Mouse (Mus musculus) MN1 (cell line): ENCODE results near the gene Fsip1.

Source experiments
- DNase-seq: peaks from one replicate; pipeline ENCODE4 v3.0.0-alpha.2; 2016; ENCODE audit warnings: low spot score

Fsip1 gene

GRCm38 (mm10) chr2:118254516-118254915 is 2.2 kb downstream of the Fsip1 start:
- DNase-seq, result peak; percentile 44

- DNase-seq, result no peak
These were observed 7.8 kb downstream of the Fsip1 start for GRCm38 (mm10) chr2:118248966-118249365.

- DNase-seq, result no peak
These were observed 8.8 kb downstream of the Fsip1 start for GRCm38 (mm10) chr2:118248016-118248415.

GRCm38 (mm10) chr2:118245914-118246313 is 10.9 kb downstream of the Fsip1 start:
- DNase-seq, result peak; percentile 66

GRCm38 (mm10) chr2:118236196-118236595 is 20.6 kb downstream of the Fsip1 start:
- DNase-seq, result no peak

GRCm38 (mm10) chr2:118235614-118236013 is 21.2 kb downstream of the Fsip1 start:
- DNase-seq, result no peak

- no peak for DNase-seq
These were observed 26.2 kb downstream of the Fsip1 start for GRCm38 (mm10) chr2:118230544-118230943.

- DNase-seq, result no peak
These were observed 28.2 kb downstream of the Fsip1 start for GRCm38 (mm10) chr2:118228486-118229079.

- no peak for DNase-seq
These were observed 31.3 kb downstream of the Fsip1 start for GRCm38 (mm10) chr2:118225316-118226041.

GRCm38 (mm10) chr2:118217993-118218595 is 38.7 kb downstream of the Fsip1 start:
- DNase-seq, result no peak

- no peak for DNase-seq
These were observed 47.1 kb downstream of the Fsip1 start for GRCm38 (mm10) chr2:118209712-118210111.

- DNase-seq, result no peak
These were observed 48.1 kb downstream of the Fsip1 start for GRCm38 (mm10) chr2:118208651-118209050.

- no peak for DNase-seq
These were observed 50.7 kb downstream of the Fsip1 start for GRCm38 (mm10) chr2:118205991-118206585.

- DNase-seq, result no peak
These were observed 52.1 kb downstream of the Fsip1 start for GRCm38 (mm10) chr2:118204646-118205045.

GRCm38 (mm10) chr2:118203739-118204461 is 52.9 kb downstream of the Fsip1 start:
- peak; percentile 40 for DNase-seq

GRCm38 (mm10) chr2:118202934-118203333 is 53.8 kb downstream of the Fsip1 start:
- DNase-seq, result no peak

GRCm38 (mm10) chr2:118201983-118202382 is 54.8 kb downstream of the Fsip1 start:
- no peak for DNase-seq

GRCm38 (mm10) chr2:118199867-118200266 is 56.9 kb downstream of the Fsip1 start:
- peak; percentile 76 for DNase-seq

- no peak for DNase-seq
These were observed 59.8 kb downstream of the Fsip1 start for GRCm38 (mm10) chr2:118196966-118197365.

GRCm38 (mm10) chr2:118182136-118182535 is 74.6 kb downstream of the Fsip1 start:
- no peak for DNase-seq

- no peak for DNase-seq
These were observed 76.7 kb downstream of the Fsip1 start for GRCm38 (mm10) chr2:118179873-118180585.

GRCm38 (mm10) chr2:118179472-118179871 is 77.3 kb downstream of the Fsip1 start:
- DNase-seq, result no peak
